Mouse (Mus musculus): ENCODE data around the gene Ranbp3l. TPM values are rescaled to one million over a fixed set of nuclear protein-coding genes. Genes with fewer than 3 reads are reported as not detected.

Ranbp3l gene
- total RNA-seq, 2 experiments from 2014 or later: not detected

DNA sequence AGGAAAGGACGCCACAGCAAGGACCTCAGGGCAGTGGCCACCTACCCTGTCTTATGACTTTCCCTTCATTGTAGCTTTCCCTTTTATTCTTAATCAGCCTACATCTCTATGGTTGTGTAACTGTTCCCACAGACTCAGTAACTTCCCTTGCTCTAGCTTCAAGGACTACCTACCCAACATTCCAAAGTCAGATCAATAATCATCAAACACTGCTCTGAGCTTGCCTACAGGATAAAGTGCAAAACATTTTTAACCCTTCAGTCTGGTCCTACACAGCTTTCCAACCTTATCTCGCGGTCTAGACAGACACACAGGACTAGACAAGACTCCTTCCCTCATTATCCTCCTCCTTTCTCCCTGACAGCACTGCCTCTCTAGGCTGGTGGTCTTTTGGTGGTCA, 102.6 kb downstream of the Ranbp3l start:
- peak; percentile 2; the same call in 1 of the 2 replicates for ATAC-seq (replicated peaks; ENCODE audit: poor library complexity)

GRCm38 (mm10) chr15:9070912-9071555, 103.3 kb downstream of the Ranbp3l start, which contains the start of gene Nadk2:
Gene Nadk2, plus strand, starts transcription at chr15:9071260.
- ATAC-seq (replicated peaks; ENCODE audit: poor library complexity): peak; percentile 67

DNA sequence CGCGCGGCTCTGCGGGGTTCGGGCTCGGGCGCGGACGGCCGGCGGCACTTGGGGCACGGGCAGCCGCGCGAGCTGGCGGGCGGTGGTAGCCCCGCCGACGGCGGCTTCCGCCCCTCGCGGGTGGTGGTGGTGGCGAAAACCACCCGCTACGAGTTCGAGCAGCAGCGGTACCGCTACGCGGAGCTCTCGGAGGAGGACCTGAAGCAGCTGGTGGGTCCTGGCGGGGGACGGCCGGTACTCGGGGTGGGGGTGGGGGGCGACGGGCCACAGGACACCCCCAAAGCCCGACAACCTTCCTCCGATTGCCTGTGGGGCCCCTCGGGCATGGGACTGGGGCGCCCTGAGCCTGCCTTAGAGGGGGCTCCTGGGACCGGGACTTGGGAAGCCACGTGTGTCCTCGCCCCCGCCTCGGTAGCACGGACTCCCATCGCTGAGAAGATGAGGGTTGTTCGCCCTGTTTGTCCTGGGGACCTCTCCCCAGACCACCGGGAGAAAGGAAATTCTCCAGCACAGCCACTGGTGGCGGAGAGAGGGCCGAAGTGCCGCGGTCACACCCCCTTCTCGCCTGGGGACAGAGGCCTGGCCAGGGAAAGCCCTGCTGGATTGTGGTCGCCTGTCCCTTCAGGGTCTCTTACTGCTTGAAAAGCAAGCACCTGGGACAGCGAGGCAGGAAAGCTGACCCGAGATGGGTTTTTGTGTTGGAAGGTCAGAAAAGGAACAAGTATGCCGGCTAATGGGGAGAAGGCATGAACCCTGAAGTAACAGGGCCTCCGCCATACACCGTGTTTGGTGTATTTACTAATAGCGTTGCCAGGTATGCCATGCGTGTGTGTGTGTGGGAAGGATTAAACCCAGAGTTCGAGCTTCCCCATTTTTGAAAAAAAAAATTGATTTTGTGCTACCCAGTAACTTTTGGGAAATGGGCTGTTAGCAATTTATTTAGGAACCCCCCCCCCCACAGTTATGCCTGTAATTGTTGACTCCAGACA, 104.1 kb downstream of the Ranbp3l start:
- no peak for ATAC-seq (replicated peaks; ENCODE audit: poor library complexity)

GRCm38 (mm10) chr15:9072630-9073029, 104.9 kb downstream of the Ranbp3l start:
- no peak for ATAC-seq (replicated peaks; ENCODE audit: poor library complexity)

DNA sequence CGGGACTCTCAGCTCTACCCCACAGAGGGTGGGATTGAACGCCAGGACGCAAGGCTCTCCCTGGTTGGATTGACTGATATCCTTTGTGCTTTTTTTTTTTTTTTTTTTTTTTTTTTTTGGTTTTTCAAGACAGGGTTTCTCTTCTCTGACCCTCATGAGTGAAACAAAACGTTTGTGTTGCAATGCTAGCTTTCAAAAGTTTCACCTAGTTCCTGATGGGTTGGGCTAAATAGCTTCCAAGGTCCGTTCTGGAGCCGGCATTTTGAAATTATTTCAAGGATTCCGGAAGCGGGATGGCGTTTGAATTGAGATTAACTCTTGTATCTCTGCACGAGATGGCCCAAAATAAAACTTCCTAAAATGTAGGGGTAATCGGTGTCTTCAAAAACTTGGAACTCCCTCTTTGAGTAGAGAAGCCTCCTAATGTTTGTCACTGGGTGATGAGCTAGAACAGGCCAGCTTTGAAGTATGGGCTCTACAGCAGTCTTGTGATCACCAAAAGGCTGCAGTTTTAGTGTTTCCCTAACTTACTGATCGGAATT, 105.4 kb downstream of the Ranbp3l start:
- ATAC-seq (replicated peaks; ENCODE audit: poor library complexity): no peak

DNA sequence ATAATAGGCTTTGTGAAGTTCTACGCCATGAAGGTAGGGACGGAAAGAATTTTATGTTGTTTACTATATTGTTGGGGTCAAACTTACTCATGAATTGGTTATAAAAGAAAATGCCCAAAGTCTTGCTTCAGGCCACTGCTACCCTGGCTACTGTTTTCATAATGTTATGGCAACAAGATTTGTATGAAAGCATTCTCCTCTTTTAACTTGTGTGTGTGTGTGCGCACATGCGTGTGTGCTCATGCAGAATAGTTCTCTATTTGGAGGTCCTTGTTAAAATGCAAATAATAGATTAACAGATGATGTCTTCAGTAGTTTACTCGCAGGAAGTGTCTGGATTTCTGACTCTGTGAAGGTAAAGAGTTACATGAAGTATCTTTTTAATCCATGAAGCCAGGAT, 105.9 kb downstream of the Ranbp3l start:
- no peak for ATAC-seq (replicated peaks; ENCODE audit: poor library complexity)

DNA sequence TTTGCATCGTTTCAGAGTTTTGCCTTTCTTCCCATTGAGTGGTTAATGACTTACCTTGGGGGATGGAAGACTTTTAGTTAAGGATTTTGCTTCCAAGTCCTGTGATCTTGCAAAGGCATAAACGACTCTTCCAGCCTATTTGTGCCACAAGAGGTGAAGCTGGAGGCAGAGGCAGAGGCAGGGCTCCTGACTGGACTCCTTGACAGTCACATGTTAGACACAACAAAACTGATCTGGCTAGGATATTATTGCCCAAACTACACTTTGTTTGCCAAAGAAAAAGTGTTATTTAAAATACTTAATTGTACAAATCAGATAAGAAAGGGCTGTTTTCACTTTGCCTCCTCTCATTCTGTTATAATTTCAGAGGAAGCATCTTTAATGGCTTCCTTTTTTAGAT, 106.4 kb downstream of the Ranbp3l start:
- ATAC-seq (replicated peaks; ENCODE audit: poor library complexity): no peak

- peak; percentile 48 for ATAC-seq (replicated peaks; ENCODE audit: poor library complexity)
Observed at GRCm38 (mm10) chr15:9074671-9075070, 106.9 kb downstream of the Ranbp3l start.

- ATAC-seq (replicated peaks; ENCODE audit: poor library complexity): no peak
Observed at GRCm38 (mm10) chr15:9075608-9076200, 108.0 kb downstream of the Ranbp3l start.

DNA sequence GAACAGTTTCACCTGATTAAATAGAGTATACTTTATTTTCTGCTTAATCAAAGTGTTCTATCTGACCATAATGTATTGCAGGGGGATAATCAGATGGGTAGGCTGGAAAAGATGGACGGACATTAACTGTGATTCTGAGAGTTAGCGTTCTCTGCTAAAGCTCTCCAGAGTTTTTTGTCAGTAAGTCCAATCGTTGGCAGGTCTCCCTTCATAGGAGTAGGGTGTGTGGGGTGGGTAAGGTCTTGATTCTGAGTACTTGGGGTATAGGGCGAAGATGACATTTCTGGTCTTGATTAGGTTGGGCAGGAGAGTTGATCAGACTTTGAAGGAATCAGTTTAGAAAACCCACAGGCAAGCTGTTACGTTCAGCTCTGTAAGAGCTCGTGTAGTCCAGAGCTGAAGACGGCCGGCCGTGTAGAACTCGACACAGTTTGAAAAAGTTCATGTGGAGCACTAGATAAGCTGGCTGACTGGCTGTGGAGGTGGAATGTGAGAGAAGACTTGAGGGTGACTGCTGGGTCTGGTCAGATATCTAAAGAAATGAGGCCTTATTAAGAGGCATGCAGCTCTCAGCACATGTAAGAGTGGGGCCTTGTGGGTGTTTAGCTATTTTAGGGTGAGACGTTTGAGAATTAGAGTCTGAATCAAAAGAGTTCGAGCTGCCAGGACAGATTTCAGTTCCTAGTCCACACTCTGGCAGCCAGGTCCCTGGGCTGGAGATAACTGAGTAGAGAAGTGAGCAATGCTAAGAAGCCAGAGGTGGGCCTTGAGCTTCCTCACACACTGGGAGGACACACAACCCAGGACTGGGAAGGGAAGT, 110.9 kb downstream of the Ranbp3l start:
- peak; percentile 61 for ATAC-seq (replicated peaks; ENCODE audit: poor library complexity)

DNA sequence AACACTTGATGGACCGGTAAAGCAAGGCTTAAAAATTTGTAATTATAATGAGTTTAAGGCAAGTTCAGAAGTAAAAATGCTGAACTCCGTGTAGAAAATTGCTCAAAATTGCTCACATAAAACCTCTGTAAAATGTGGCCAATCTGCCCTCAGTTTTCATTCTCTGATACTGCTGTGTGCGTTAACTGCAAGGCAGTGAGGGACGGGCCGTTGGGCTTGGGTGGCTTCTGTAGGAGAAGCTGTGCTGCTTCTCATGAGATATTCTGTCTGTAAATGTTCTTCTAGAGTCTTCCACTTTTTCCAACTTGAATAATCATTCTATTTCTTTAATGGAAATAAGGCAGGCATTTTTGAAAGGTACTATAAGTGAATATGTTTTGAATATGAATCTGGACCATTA, 111.9 kb downstream of the Ranbp3l start:
- no peak for ATAC-seq (replicated peaks; ENCODE audit: poor library complexity)

DNA sequence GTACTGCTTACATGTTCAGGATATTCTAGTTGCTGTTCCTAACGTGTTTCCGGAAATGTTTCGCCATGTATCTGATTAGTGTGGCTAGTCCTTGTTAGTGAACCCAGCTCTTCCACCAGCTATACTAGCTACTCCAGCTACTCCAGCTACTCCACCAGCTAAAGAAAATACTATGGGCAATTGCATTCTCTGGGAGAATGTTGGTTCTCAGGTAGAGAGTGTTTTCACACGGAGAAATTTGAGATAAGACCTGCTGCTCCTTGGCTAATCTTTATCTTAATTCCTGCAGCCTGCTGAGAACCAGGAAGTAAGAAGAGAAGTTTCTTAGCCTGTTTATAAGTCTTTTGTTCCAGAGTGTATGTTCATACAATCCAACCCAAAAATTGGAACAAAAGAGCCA, 112.5 kb downstream of the Ranbp3l start:
- ATAC-seq (replicated peaks; ENCODE audit: poor library complexity): peak; percentile 9; the same call in 1 of the 2 replicates

DNA sequence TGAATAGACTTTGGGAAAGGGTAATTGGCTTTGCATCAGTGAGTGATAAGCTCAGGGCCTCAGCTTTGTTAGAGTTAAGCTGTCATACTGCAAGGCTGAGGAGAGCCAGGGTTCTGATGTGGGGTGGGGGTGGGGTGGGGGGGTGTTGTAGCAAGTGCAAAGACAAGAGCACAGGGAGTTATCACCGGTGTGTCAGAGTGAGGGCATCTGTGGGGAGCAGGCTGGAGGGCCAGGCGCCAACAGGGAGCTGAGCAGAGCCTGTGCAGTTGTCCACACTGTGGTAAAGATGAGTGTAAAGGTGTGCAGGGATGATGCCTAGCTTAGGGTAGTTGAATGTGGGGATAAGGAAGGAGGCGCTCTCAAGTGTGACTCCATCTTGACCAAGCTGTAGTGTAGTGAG, 113.5 kb downstream of the Ranbp3l start:
- 0 out of 2 replicates have a peak, but pooled peaks have one; percentile 9 for ATAC-seq (replicated peaks; ENCODE audit: poor library complexity)

DNA sequence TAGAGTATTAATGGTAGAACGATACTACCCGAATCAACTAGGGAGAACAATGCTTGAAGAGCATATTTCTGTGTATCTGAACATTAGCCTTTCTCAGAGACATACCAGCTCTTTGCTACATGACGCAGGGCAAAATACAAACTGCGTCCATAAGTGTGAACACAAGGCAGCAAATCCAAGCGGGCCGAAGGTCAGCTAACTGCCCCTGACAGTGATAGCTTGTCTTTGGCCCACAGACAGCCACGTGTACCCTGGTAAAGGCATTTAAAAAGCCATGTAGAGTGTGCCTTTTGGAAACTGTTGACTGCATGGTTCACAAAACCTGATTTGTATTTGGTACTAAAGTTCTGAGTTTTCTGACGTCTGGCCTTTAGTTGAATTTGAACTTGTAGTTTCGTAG, 115.0 kb downstream of the Ranbp3l start:
- no peak for ATAC-seq (replicated peaks; ENCODE audit: poor library complexity)

DNA sequence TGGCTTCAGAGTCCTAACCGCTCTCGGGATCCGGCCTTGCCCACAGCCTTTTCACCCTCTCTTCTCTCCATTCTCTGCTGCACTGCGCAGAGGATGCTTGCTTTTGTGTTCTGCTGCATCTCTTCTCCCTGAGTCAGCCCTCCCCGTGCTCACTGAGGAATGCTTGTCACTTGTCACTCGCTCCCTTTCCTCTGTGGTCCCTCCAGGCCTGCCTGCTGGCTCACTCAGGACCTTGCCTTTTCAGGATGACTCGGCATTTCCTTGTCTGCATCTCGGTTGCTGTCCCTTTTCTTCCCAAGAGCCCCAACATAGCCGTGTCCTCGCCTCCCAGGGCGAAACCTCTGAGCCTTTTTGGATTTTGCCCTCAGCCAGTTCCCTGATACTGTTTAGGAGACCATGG, 119.1 kb downstream of the Ranbp3l start:
- peak; percentile 35 for ATAC-seq (replicated peaks; ENCODE audit: poor library complexity)

DNA sequence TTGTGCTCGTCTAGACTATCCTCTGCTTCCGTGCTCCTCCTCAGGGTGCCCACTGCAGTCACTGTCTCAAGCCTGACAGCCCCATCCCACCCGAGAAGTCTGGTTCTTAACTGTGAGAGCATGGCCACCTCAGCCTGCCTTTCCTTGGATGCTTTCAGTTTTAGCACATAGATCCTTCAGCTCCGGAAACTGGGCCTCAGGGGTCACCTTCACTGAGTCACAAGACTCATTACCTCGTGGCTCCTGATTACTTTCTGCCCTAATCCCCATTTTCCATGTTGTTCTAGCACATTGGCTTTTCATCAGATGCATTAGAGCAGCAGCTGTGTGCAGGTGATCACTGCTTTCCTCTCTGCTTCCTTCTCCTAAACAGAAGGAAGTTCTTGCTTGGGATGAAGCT, 119.7 kb downstream of the Ranbp3l start:
- ATAC-seq (replicated peaks; ENCODE audit: poor library complexity): no peak

- no peak for ATAC-seq (replicated peaks; ENCODE audit: poor library complexity)
Observed at GRCm38 (mm10) chr15:9087895-9088682, 120.3 kb downstream of the Ranbp3l start.

DNA sequence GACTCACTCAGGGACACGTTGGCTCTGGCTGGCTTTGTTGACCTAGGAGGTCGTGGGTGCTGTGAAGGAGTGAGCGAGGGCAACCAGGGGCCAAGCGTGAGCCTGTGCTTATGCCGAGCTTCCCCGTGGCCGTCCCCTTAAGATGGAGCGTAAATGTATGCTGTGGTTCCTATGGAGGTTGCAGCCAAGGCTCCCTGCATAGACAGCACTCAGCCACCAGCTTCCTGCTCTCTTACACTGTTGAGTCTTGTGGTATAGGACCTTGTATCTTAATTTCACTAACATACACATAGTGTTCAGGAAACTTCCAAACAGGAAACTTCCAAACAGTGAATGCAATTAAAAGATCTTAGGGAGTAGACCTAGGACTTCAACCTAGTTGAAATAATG, 120.9 kb downstream of the Ranbp3l start:
- ATAC-seq (replicated peaks; ENCODE audit: poor library complexity): no peak

DNA sequence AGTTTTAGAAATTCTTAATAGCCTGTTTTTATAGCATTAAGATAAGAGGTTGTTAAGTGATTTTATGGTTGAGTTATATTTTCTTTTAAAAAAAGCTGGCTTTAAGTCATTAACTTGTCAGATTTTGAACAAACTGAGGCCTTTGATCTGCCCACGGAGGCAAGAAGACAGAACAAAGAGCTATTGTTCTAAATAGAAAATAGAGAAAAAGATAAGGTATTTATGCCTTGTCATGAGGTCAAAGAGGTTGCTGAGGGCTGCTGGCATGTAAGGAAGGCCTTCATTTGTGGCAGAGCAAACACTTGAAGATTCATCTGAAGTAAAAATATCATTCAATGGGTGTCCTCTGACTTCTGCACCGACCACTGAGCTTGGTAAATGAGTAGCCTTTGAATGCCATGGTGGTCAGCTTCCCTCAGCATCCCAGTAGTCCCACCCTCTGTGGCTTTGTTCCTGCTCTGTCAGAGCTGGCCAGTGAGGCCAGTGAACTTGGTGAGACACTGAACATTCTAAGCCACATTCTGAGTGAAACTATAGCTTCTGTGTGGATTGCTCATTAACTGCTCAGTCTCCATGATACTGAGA, 121.5 kb downstream of the Ranbp3l start:
- no peak for ATAC-seq (replicated peaks; ENCODE audit: poor library complexity)

Data from megakaryocyte progenitor cell, adult 5-6 weeks (primary cell).